Mouse (Mus musculus): ENCODE measurements around the gene Gm28044. TPM values are rescaled to one million over a fixed set of nuclear protein-coding genes. Genes with fewer than 3 reads are reported as not detected.
"Not testable (repeated sequence)": the region's sequence is repeated elsewhere in the genome, so short reads cannot be mapped to it uniquely, and the experiment has no call there.

The Gm28044 gene
- 0.39 and 0.49 TPM in 2 replicates for polyA plus RNA-seq (2015; fragmentation: Nextera tagmentation; extraction: Ambion mirVana)

GRCm38 (mm10) chr13:67360131-67360744, at the start of gene Gm28044, which contains the start of gene Zfp953:
Gene Gm28044, minus strand, starts transcription at chr13:67360536.
Gene Zfp953, minus strand, starts transcription at chr13:67360605.
- Histone ChIP-seq H3K27me3 (replicated peaks) (no peaks in the 10 kb centered on the region), H3K36me3 (no peaks in the 10 kb centered on the region), H3K4me3 (peak within 1 kb of the TSS; percentile 71), H3K4me1 (peaks cover 13% of the 10 kb centered on the region), H3K9me3 (no peaks in the 10 kb centered on the region), H3K27ac (replicated peaks) (peak within 1 kb of the TSS; percentile 55; the same call in 1 of the 2 replicates), H3K4me2 (peak within 1 kb of the TSS; percentile 72), H3K9ac (peak within 1 kb of the TSS; percentile 84)
- peak; percentile 76 for ATAC-seq (ENCODE audit: extremely low read depth, insufficient number of reproducible peaks, low FRiP score, low TSS enrichment)
- under 1% methylated on average over 15 of the region's 15 CpGs for WGBS

GRCm38 (mm10) chr13:67399183-67399903, 39.0 kb upstream of the Gm28044 start, which contains the start of gene Zfp429:
Gene Zfp429, minus strand, starts transcription at chr13:67399819.
- Histone ChIP-seq H3K9ac (peak within 1 kb of the TSS; percentile 85), H3K36me3 (peaks cover 12% of the 10 kb centered on the region), H3K4me2 (peak within 1 kb of the TSS; percentile 68), H3K4me3 (peak within 1 kb of the TSS; percentile 76)
- not testable (repeated sequence) for H3K27ac ChIP-seq (replicated peaks); H3K4me1 ChIP-seq; H3K27me3 ChIP-seq (replicated peaks); H3K9me3 ChIP-seq
- WGBS, result 6% methylated on average over 16 of the region's 16 CpGs
- peak; percentile 94 for ATAC-seq (ENCODE audit: extremely low read depth, insufficient number of reproducible peaks, low FRiP score, low TSS enrichment)

- H3K27me3 ChIP-seq (replicated peaks); H3K9me3 ChIP-seq; ATAC-seq (ENCODE audit: extremely low read depth, insufficient number of reproducible peaks, low FRiP score, low TSS enrichment); H3K4me1 ChIP-seq; H3K36me3 ChIP-seq; H3K4me2 ChIP-seq; H3K4me3 ChIP-seq; H3K9ac ChIP-seq; H3K27ac ChIP-seq (replicated peaks): not testable (repeated sequence)
- 81% methylated on average over 3 of the region's 3 CpGs for WGBS
Observed at GRCm38 (mm10) chr13:67376255-67376654, 15.9 kb upstream of the Gm28044 start.

GRCm38 (mm10) chr13:67375050-67375911, 14.9 kb upstream of the Gm28044 start, which contains the start of the genes Gm28041 and Zfp456:
Gene Gm28041, minus strand, starts transcription at chr13:67375733.
Gene Zfp456, minus strand, starts transcription at chr13:67375810.
- peak; percentile 78; the same call in 1 of the 2 replicates for ATAC-seq (ENCODE audit: extremely low read depth, insufficient number of reproducible peaks, low FRiP score, low TSS enrichment)
- H3K4me1 ChIP-seq; H3K27ac ChIP-seq (replicated peaks); H3K27me3 ChIP-seq (replicated peaks); H3K36me3 ChIP-seq; H3K9me3 ChIP-seq: not testable (repeated sequence)
- Histone ChIP-seq H3K4me3 (peak within 1 kb of the TSS; percentile 58), H3K9ac (peak within 1 kb of the TSS; percentile 70), H3K4me2 (peak within 1 kb of the TSS; percentile 68)
- 13% methylated on average over 15 of the region's 15 CpGs for WGBS

GRCm38 (mm10) chr13:67351854-67352253, 8.5 kb downstream of the Gm28044 start:
- Histone ChIP-seq H3K4me2 (no peak overlapping the region), H3K27me3 (replicated peaks) (no peaks in the 10 kb centered on the region), H3K27ac (replicated peaks) (no peak overlapping the region), H3K9ac (no peak overlapping the region), H3K4me1 (no peaks in the 10 kb centered on the region), H3K9me3 (no peaks in the 10 kb centered on the region), H3K4me3 (no peak overlapping the region), H3K36me3 (peaks cover under 1% of the 10 kb centered on the region; the same call in 1 of the 2 replicates)
- no peak for ATAC-seq (ENCODE audit: extremely low read depth, insufficient number of reproducible peaks, low FRiP score, low TSS enrichment)

- WGBS, result 82% methylated on average over 2 of the region's 2 CpGs
- Histone ChIP-seq H3K4me1 (no peaks in the 10 kb centered on the region), H3K36me3 (peaks cover 53% of the 10 kb centered on the region), H3K9me3 (no peaks in the 10 kb centered on the region), H3K4me3 (no peak overlapping the region), H3K9ac (no peak overlapping the region), H3K27me3 (replicated peaks) (no peaks in the 10 kb centered on the region), H3K4me2 (no peak overlapping the region), H3K27ac (replicated peaks) (no peak overlapping the region)
- no peak for ATAC-seq (ENCODE audit: extremely low read depth, insufficient number of reproducible peaks, low FRiP score, low TSS enrichment)
Observed at GRCm38 (mm10) chr13:67343422-67343821, 16.9 kb downstream of the Gm28044 start.

- Histone ChIP-seq H3K4me1 (peaks cover 11% of the 10 kb centered on the region), H3K9ac (peak overlapping the region; percentile 83), H3K36me3 (no peaks in the 10 kb centered on the region), H3K27me3 (replicated peaks) (no peaks in the 10 kb centered on the region), H3K4me3 (peak overlapping the region; percentile 67), H3K4me2 (peak overlapping the region; percentile 81), H3K27ac (replicated peaks) (peak overlapping the region; percentile 66), H3K9me3 (no peaks in the 10 kb centered on the region)
- no peak for ATAC-seq (ENCODE audit: extremely low read depth, insufficient number of reproducible peaks, low FRiP score, low TSS enrichment)
- 59% methylated on average over 1 of the region's 1 CpGs for WGBS
Observed at GRCm38 (mm10) chr13:67332877-67333276, 27.5 kb downstream of the Gm28044 start.

- peak within 1 kb of the TSS; percentile 67 for H3K4me3 ChIP-seq
- H3K4me2 ChIP-seq, result peak within 1 kb of the TSS; percentile 81
- peak; percentile 70 for ATAC-seq (ENCODE audit: extremely low read depth, insufficient number of reproducible peaks, low FRiP score, low TSS enrichment)
- no peaks in the 10 kb centered on the region for H3K27me3 ChIP-seq (replicated peaks)
- peak within 1 kb of the TSS; percentile 66 for H3K27ac ChIP-seq (replicated peaks)
- WGBS, result 13% methylated on average over 17 of the region's 17 CpGs
- H3K36me3 ChIP-seq, result no peaks in the 10 kb centered on the region
- peak within 1 kb of the TSS; percentile 83 for H3K9ac ChIP-seq
- no peaks in the 10 kb centered on the region for H3K9me3 ChIP-seq
- H3K4me1 ChIP-seq, result peaks cover 11% of the 10 kb centered on the region
Observed at GRCm38 (mm10) chr13:67332019-67332724, 28.2 kb downstream of the Gm28044 start, which contains the start of gene Zfp595. Gene Zfp595, minus strand, starts transcription at chr13:67332570.

GRCm38 (mm10) chr13:67306718-67307117, 53.6 kb downstream of the Gm28044 start:
- Histone ChIP-seq H3K4me2 (peak overlapping the region; percentile 70), H3K9me3 (0 out of 2 replicates have a peak, but pooled peaks cover under 1% of the 10 kb centered on the region), H3K9ac (peak overlapping the region; percentile 86), H3K27ac (replicated peaks) (peak overlapping the region; percentile 43; the same call in 1 of the 2 replicates), H3K27me3 (replicated peaks) (no peaks in the 10 kb centered on the region), H3K4me1 (peaks cover 11% of the 10 kb centered on the region), H3K36me3 (no peaks in the 10 kb centered on the region), H3K4me3 (peak overlapping the region; percentile 73)
- 28% methylated on average over 5 of the region's 5 CpGs for WGBS
- ATAC-seq (ENCODE audit: extremely low read depth, insufficient number of reproducible peaks, low FRiP score, low TSS enrichment), result no peak; the same call in 1 of the 2 replicates

GRCm38 (mm10) chr13:67305822-67306672, 54.3 kb downstream of the Gm28044 start, which contains the start of gene Zfp457:
Gene Zfp457, minus strand, starts transcription at chr13:67306485.
- peak; percentile 92 for ATAC-seq (ENCODE audit: extremely low read depth, insufficient number of reproducible peaks, low FRiP score, low TSS enrichment)
- no peaks in the 10 kb centered on the region for H3K27me3 ChIP-seq (replicated peaks)
- peaks cover 11% of the 10 kb centered on the region for H3K4me1 ChIP-seq
- H3K36me3 ChIP-seq, result no peaks in the 10 kb centered on the region
- H3K4me3 ChIP-seq, result peak within 1 kb of the TSS; percentile 73
- peak within 1 kb of the TSS; percentile 70 for H3K4me2 ChIP-seq
- H3K9me3 ChIP-seq, result no peaks in the 10 kb centered on the region
- 9% methylated on average over 16 of the region's 16 CpGs for WGBS
- H3K9ac ChIP-seq, result peak within 1 kb of the TSS; percentile 86
- peak within 1 kb of the TSS; percentile 71 for H3K27ac ChIP-seq (replicated peaks)

Data from heart, embryonic 13.5 days (tissue).